Mouse (Mus musculus) C2C12 (cell line): Measurements from ENCODE around the gene Dmd. TPM values are rescaled to one million over a fixed set of nuclear protein-coding genes. Genes with fewer than 3 reads are reported as not detected.

Experiments
- H3K27me3 ChIP-seq: one replicate; pipeline ENCODE4 v1.6.1; 2011; ENCODE audit not compliant: control insufficient read depth, insufficient read depth, insufficient read length
- H3K36me3 ChIP-seq: one replicate; pipeline ENCODE4 v1.6.1; 2011; ENCODE audit not compliant: control insufficient read depth, insufficient read depth
- H3K4me3 ChIP-seq: one replicate; pipeline ENCODE4 v1.5.1; 2011; ENCODE audit warnings: mild to moderate bottlenecking, control low read depth; ENCODE audit not compliant: poor library complexity, insufficient read depth, severe bottlenecking
- H3K79me2 ChIP-seq: one replicate; pipeline ENCODE4 v1.6.1; 2011; ENCODE audit not compliant: control insufficient read depth, insufficient read depth
- H3K79me3 ChIP-seq: one replicate; pipeline ENCODE4 v1.6.1; 2011; ENCODE audit warnings: low read depth, control low read depth
- H3ac ChIP-seq: one replicate; pipeline ENCODE3; 2011; ENCODE audit warnings: low read depth; ENCODE audit not compliant: control insufficient read depth, insufficient read length
- CEBPB ChIP-seq: IDR thresholded peaks from one replicate; pipeline ENCODE4 v1.6.1; 2011; ENCODE audit warnings: low read depth, mild to moderate bottlenecking, control low read depth, moderate library complexity
- CTCF ChIP-seq: IDR thresholded peaks from one replicate; pipeline ENCODE4 v1.5.1; 2011; ENCODE audit not compliant: control insufficient read depth, insufficient read depth, insufficient read length
- FOSL1 ChIP-seq: IDR thresholded peaks from one replicate; pipeline ENCODE4 v1.8.0; 2011; ENCODE audit warnings: mild to moderate bottlenecking, low read length; ENCODE audit not compliant: poor library complexity, insufficient read depth, severe bottlenecking
- MAX ChIP-seq: IDR thresholded peaks from one replicate; pipeline ENCODE4 v1.6.1; 2011; ENCODE audit warnings: mild to moderate bottlenecking, control low read depth
- MYOD1 ChIP-seq: IDR thresholded peaks from one replicate; pipeline ENCODE4 v1.6.1; 2011; ENCODE audit warnings: low read depth; ENCODE audit not compliant: control insufficient read depth, insufficient read length
- MYOG ChIP-seq: IDR thresholded peaks from one replicate; pipeline ENCODE4 v1.6.1; 2011; ENCODE audit not compliant: control insufficient read depth, insufficient read length; ENCODE audit errors: extremely low read depth
- USF1 ChIP-seq: IDR thresholded peaks from one replicate; pipeline ENCODE4 v1.6.1; 2011; ENCODE audit warnings: low read depth, mild to moderate bottlenecking, control low read depth, moderate library complexity
- polyA plus RNA-seq: library from polyadenylated mRNA; unstranded; fragments of >200 nt; fragmentation: generic; extraction: Trizol; gene quantifications from one replicate; pipeline ENCODE4 v1.2.1, GENCODE M21; 2012; ENCODE audit warnings: missing spikeins

Dmd gene
- polyA plus RNA-seq, 1 experiment = not detected

DNA sequence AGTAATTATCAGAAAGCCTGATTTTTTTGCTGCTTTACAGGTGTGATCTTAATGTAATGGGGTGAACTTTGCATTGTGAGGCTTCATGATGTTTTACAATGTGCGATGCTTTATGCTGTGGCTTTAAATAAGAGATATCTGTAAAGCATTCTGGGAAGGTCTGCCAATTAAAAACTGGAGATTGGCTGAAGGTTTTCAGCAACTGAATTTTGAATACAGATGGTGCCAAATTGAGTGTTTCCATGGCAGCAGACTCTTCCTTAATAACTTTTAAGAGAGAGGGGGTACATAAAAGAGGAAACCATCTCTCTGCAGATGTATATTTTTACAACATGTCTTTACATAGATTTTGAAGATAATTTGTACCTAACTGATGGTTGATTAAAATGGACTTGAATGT, 1603.3 kb downstream of the Dmd start:
- TF ChIP-seq USF1 = no peak
- Histone ChIP-seq H3K4me3 (no peak overlapping the region), H3K79me2 (no peaks in the 10 kb centered on the region), H3ac (no peak overlapping the region), H3K79me3 (no peaks in the 10 kb centered on the region), H3K36me3 (no peaks in the 10 kb centered on the region), H3K27me3 (no peaks in the 10 kb centered on the region)

GRCm38 (mm10) chrX:84553441-84553840, 1604.8 kb downstream of the Dmd start:
- Histone ChIP-seq H3K27me3 (no peaks in the 10 kb centered on the region), H3K4me3 (no peak overlapping the region), H3K79me3 (no peaks in the 10 kb centered on the region), H3K79me2 (no peaks in the 10 kb centered on the region), H3K36me3 (no peaks in the 10 kb centered on the region), H3ac (no peak overlapping the region)
- TF ChIP-seq MYOG = no peak
- TF ChIP-seq FOSL1 = no peak
- no peak for TF ChIP-seq MAX
- TF ChIP-seq CTCF = no peak
- no peak for TF ChIP-seq MYOD1
- no peak for TF ChIP-seq CEBPB
- TF ChIP-seq USF1 = no peak

DNA sequence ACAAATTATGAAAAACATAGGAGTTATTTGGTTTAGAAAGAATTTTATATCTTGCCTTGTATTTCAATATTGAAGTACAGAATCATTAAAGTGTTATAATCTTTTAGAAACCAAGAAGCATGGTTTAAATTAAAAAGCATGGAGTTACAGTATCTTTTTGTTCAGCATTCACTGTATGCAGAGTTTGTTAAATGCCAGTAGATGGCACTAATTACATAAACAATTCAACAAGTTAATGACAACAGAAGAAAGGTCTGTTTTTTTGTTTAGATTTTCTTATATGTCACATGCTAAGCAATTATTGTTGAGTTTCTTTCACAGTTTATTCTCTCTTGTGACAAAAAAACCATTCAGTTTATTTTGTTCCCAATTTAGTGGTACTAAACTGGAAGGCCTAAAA, 1649.8 kb downstream of the Dmd start:
- Histone ChIP-seq H3K79me3 (no peaks in the 10 kb centered on the region), H3K79me2 (no peaks in the 10 kb centered on the region), H3K27me3 (no peaks in the 10 kb centered on the region), H3ac (no peak overlapping the region), H3K4me3 (no peak overlapping the region), H3K36me3 (no peaks in the 10 kb centered on the region)
- TF ChIP-seq MAX (no peak), CEBPB (no peak), USF1 (no peak), MYOD1 (no peak), CTCF (no peak), FOSL1 (no peak), MYOG (no peak)

DNA sequence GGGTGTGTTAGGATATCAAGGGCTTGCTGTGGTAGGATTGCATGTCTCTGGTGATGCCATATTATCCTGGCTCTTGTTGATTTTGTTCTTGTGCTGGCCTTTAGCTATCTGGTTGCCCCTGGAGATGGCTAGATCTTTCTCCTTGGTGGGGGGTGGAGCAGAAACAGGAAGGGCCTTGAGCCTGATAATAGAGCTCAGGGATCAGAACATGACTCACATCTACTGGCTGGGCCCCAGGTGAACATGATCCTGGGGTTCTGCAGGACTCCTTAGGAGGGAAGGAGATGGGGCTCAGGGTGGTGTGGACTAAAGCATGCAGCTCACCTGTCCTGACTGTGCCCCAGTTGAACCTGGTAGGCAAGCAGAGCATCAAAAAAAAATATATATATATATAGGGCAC, 1691.8 kb downstream of the Dmd start:
- no peaks in the 10 kb centered on the region for H3K27me3 ChIP-seq
- H3K79me3 ChIP-seq = no peaks in the 10 kb centered on the region
- no peak overlapping the region for H3K4me3 ChIP-seq
- H3K79me2 ChIP-seq = no peaks in the 10 kb centered on the region
- no peaks in the 10 kb centered on the region for H3K36me3 ChIP-seq
- no peak overlapping the region for H3ac ChIP-seq
- TF ChIP-seq CTCF (no peak), MYOD1 (no peak), MYOG (no peak), CEBPB (no peak), FOSL1 (no peak), USF1 (no peak), MAX (no peak)

GRCm38 (mm10) chrX:84747683-84748082, 1799.0 kb downstream of the Dmd start:
- no peak overlapping the region for H3K4me3 ChIP-seq
- no peaks in the 10 kb centered on the region for H3K27me3 ChIP-seq
- TF ChIP-seq MYOD1 = no peak
- no peak for TF ChIP-seq MYOG
- TF ChIP-seq USF1 = no peak
- TF ChIP-seq CTCF = no peak
- TF ChIP-seq CEBPB = no peak
- TF ChIP-seq MAX = no peak
- no peaks in the 10 kb centered on the region for H3K79me3 ChIP-seq
- no peaks in the 10 kb centered on the region for H3K79me2 ChIP-seq
- H3ac ChIP-seq = no peak overlapping the region
- H3K36me3 ChIP-seq = no peaks in the 10 kb centered on the region

GRCm38 (mm10) chrX:84860012-84860647, 1911.5 kb downstream of the Dmd start:
- Histone ChIP-seq H3K79me2 (no peaks in the 10 kb centered on the region), H3K79me3 (no peaks in the 10 kb centered on the region), H3ac (no peak overlapping the region), H3K27me3 (no peaks in the 10 kb centered on the region), H3K36me3 (no peaks in the 10 kb centered on the region), H3K4me3 (no peak overlapping the region)
- TF ChIP-seq USF1 (no peak), MAX (no peak), FOSL1 (no peak), MYOD1 (no peak), MYOG (no peak), CEBPB (no peak), CTCF (no peak)
